Mouse (Mus musculus): Measurements from ENCODE around the gene Cdt1. TPM values are rescaled to one million over a fixed set of nuclear protein-coding genes. Genes with fewer than 3 reads are reported as not detected.
A peak's percentile ranks its signal among the peaks of the same experiment; 100 is the strongest.
"Not testable (repeated sequence)": the region's sequence is repeated elsewhere in the genome, so short reads cannot be mapped to it uniquely, and the experiment has no call there.

Cdt1 gene
- total RNA-seq, 2 experiments from 2014 or later, result 2.9 to 3.9 TPM

DNA sequence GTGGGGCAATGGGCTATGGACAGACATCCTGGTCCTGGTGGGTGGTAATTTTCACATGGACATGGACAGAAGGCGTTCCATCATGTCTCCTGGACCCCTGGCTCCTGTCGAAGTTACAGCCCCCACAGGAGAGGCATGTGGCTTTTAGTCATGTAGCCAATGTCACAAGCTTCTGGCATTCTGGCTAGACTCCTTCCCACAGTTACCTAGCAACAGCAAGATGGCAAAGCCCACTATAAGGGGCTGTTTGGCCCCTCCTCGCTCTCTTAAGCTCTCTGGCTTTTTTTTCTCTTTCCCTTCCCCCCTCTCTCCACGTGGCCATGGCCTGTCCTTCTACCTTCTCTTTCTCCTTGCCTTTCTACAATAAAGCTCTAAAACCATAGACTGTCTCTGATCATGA, 5.4 kb downstream of the Cdt1 start:
- DNase-seq (ENCODE audit: low spot score in 2 of 2), result not testable (repeated sequence)

DNA sequence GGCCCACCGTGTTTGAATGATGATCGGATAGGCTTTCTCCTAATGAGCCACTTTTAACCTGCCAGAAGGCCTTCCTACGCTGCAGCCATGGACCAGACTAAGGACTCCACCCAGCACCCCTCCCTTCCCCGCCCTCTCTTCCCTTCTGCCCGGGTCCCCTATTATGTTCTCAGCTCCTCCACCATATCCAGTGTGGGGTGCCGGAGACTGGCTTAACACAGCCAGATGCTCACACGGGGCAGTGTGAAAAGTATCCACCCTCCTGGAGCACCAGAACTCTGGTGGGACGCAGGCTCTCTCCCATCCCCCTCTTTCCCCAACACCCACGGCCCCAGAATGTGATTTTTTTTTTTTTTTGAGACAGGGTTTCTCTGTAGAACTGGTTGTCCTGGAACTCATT, 5.8 kb downstream of the Cdt1 start:
- DNase-seq (ENCODE audit: low spot score in 2 of 2), result no peak

DNA sequence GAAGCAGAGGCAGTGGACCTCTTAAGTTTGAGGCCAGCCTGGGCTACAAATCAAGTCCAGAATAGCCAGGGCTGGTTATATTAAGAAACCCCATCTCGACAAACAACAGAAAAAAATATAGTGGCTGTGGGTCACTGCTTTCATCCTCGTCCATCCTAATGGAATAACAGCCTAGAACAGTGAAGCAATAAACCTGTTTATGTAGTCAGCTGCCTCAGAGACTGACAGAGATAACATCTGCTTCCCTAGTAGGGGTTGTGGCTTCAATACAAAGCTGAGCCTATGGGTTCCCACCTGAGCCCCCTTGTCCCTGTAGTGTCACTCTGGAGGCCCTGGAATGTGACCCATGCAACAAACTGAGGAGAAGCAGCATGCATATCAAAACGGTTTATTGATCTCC, 6.4 kb downstream of the Cdt1 start:
- DNase-seq (ENCODE audit: low spot score in 2 of 2), result no peak

DNA sequence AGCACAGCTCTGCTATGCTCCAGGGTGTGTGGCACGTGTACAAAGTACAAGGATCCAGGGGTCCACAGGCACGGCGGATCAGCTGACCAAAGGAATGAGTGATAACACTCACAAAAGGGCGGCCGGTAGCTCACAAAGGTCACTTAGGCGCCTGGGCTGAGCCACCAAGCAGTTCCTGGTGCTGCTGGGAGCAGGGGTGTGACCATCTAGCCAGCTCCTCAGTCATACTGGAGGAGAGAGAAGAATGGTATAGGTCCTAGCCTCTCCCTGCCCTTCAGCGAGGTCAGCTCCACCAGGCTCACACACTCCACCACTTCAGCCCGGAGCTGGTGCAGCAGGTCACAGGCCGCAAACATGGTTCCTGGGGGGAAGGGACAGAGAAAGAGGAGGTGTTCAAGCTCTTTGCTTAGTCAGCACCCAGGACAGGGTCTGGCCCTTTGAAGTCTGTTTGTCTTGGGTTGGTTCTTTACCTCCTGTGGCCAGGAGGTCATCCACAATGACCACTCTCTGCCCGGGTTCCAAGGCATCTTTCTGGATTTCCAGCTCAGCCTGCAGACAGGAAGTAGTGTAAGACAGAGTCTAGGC, 6.9 kb downstream of the Cdt1 start:
- DNase-seq (ENCODE audit: low spot score in 2 of 2), result no peak

DNA sequence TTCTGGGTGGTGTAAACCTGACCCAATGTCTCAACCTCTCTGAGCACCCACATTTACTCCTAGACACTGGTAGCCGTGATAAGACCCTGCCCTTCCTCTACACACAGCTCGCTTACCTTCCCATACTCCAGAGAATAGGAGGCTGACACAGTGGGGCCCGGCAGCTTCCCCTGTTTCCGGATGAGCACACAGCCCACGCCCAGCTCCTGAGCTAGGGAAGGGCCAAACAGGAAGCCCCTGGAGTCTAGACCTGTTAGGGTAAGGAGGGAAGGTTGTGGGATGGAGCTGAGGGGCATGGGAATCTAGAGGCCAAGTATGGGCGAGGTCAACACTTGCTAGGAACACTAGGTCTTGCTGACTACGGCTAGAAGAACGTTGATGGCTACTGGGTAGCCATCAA, 7.5 kb downstream of the Cdt1 start:
- no peak for DNase-seq (ENCODE audit: low spot score in 2 of 2)

DNA sequence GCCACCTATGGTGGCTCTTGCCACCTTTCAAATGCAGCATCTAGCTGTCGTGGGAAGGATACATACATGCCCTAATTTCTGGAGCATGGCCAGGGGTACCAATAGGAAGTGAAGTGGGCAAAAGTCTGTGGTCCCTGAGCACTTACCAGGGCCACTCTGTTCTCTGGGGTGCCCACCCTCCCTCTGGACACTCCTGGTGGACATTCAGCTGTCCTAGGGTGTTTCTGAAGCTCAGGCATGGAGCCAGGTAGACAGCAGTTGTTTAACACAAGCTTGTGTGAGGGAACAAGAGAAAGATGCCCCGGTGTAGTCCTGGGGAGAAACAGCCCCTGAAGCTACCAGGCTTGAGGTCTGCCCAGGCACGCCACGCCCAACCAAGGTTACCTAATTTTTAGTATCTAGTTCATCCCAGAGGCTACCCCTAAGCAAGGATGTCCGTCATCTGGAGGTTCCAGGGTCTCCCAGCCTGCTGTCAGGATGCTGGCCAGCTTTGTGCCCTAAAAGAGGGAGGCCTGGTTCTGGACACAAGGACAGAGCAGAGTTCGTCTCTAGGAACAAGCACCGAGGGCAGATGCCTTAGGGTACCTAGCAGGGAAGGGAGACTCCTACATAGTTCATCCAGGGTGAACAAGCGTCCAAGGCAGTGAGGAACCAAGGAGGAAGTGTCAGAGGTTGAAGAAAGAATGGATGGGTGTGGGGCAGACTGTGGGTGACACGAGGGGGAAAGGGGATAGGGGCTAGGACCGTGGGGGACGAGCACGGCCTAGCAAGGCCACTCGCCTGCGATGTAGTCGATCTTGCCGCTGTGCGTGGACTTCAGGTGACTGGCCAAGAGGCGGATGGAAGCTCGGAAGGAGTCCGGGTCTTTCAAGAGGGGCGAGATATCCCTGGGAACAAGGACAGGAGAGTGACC, 8.2 kb downstream of the Cdt1 start:
- DNase-seq (ENCODE audit: low spot score in 2 of 2), result no peak

DNA sequence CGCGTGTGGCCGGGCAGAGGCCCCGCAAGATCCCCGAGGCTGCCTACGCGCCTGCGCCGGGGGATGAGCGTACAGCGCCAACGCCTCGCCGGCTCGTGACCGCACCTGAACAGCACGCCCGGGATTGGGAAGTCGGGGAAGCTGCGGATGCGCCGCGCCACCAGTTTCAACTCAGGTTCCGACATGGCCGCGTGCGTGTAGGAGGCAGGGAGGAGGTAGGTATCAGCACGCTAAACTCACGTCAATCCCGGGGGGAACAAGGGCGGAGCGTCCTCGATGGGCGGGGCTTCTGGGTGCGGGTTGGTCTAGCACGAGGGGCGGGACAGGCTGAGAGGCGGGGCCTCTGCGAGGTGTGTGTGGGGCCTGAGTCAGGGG, 8.8 kb downstream of the Cdt1 start, which contains the start of gene Aprt:
Gene Aprt (minus strand): TSS at position 262 of the 375 bp plus-strand sequence.
- DNase-seq (ENCODE audit: low spot score in 2 of 2), result peak; percentile 93 to 95

DNA sequence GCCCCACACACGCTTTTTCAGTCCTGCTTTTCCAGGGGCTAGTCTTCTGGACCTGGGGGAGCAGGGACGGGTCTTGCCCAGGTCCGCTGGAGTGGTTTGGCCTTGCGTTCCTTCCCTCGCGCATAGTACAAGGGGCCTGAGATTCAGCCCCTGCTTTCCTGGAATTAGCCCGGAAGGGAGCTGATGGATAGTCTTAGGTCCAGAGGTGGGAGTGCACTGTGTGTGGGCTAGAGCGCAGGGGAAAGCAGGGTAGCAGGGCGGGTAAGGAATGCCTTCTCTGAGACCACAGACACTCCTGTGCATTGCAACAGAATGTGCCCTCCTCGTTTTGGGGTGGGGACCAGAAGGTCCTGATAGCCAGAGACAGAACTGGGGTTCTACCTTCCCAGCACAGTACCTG, 9.3 kb downstream of the Cdt1 start:
- no peak for DNase-seq (ENCODE audit: low spot score in 2 of 2)

DNA sequence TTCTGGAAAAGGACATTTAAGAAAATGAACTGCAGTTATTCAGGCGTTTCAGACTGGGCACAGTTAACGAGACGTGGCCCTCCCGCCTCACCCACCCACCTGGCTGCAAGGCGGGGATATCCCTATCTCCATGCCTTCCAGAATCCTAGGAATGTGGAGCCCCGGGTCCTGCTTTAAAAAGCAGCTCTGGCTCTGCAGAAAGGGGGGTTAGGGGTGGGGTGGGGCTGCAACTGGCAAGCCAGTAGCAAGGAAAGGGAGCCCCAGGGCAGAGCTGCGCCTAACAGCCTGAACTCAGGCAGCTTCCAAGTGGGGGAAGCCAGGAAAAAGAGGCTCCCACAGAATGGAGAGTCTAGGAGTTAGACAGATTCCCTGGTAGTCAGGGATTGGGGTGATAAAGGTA, 11.4 kb downstream of the Cdt1 start:
- no peak for DNase-seq (ENCODE audit: low spot score in 2 of 2)

DNA sequence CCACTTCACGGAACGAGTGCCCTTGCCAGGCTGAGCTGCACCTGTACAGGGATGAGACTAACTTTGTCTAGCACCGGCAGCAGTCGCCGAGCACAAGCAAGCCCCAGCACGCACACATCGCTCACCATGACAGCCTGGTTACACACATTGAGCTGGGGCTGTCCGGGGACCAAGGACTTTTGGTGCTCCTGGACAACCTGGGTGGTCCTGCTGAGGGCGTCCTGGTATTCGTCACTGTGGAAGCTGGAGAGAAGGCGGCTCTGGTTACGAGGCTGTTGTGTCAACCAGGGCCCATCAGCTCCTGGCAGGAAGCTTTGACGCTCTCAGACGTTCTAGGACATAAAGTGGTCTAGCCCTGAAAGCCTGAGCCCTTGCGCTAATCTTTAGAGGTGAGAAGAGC, 13.1 kb downstream of the Cdt1 start:
- DNase-seq (ENCODE audit: low spot score in 2 of 2), result no peak

DNA sequence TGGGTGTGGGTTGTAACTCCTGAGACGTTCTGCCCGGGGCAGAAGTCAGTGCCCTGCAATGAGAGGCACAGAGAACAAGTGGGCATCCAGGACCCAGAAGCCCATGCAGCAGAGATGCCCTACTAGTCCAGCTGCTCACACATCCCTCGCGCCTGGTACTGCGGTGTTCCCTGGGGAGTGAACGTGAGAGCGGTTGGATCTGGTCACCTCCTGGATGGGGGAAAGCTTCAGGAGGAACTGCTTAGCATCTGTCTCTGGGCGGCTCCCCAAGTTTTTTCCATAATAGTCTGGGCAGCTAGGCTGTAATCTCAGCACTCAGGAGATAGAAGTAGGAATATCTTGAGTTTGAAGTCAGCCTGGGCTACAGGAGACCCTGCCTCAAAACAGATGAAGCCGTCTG, 17.2 kb downstream of the Cdt1 start:
- DNase-seq (ENCODE audit: low spot score in 2 of 2), result no peak

DNA sequence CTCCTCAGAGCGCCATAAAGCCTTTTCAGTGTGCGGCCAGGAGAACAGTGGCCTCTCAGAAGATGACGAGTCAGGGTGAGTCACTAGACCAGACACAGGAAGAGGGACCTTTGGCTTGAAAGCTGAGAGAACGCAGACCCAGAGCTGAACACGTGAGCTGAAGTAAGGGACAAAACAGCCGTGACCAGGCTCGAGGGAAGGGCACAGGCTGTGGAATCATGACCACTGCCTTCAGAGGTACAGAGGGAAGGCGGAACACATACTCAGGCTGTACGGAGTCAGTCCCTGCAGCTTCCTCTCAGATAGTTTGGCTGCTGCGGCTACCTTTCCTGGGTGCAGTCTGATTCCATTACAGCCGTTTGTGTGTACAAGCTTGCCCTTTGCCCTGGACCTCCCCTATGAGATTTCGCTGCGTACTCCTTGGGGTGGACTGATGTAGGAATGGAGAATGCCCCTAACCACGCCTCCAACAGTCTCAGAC, 17.6 kb downstream of the Cdt1 start:
- no peak for DNase-seq (ENCODE audit: low spot score in 2 of 2)

DNA sequence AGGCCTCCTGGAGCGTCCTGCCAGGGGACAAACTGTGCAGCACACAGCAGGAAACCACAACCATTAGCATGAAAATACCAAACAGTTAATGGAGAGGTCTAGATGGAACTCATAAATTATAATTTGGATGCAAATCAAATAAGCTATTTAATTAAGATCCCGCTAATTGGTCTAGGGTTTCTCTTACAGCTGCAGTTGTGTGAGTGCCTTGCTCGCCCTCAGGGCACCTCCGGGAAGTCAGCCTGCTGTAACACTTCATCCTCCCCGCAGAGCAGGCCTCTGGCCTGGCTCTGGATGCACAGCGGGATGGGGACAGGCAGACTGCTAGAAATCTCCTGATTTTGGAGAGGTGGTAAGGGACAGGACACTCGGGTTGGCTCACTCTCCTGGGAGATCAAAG, 18.4 kb downstream of the Cdt1 start:
- DNase-seq (ENCODE audit: low spot score in 2 of 2), result no peak

DNA sequence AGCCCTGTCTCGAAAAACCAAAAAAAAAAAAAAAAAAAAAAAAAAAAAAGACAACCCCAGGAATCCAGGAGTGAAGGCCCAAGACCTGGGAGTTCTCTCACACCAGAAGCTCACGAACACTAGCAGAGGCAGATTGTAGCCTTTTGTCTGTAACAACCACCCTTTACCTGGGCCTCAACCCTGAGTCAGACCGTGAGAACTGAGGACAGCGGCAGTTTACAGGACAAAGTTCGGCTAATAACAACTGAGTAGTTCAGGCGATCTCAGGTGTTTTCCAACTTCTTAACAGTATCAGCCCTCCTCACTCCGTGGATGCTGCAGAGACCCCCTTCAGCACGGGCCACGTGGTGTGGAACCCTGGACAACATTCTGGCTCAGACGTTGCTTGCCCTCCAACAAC, 18.9 kb downstream of the Cdt1 start:
- no peak for DNase-seq (ENCODE audit: low spot score in 2 of 2)

DNA sequence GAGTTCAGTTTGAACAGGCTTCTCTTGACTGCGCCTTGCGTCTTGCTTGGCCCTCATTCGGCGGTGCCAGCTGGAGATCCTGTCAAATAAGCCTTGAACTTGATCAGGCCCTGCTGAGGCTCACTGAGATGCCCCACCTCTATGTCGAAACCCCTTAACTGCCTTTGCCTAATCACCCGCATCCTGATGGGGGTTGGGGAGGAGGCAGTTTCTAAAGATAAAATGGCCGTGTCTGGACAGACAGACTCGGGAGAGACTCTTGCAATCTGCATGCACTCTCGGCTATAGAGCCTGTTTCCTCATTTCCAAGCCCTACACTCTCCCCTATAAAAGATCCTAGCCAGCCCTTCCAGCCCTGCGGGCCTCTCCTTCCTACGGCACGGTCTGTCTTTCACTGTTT, 25.4 kb downstream of the Cdt1 start:
- DNase-seq (ENCODE audit: low spot score in 2 of 2), result no peak

DNA sequence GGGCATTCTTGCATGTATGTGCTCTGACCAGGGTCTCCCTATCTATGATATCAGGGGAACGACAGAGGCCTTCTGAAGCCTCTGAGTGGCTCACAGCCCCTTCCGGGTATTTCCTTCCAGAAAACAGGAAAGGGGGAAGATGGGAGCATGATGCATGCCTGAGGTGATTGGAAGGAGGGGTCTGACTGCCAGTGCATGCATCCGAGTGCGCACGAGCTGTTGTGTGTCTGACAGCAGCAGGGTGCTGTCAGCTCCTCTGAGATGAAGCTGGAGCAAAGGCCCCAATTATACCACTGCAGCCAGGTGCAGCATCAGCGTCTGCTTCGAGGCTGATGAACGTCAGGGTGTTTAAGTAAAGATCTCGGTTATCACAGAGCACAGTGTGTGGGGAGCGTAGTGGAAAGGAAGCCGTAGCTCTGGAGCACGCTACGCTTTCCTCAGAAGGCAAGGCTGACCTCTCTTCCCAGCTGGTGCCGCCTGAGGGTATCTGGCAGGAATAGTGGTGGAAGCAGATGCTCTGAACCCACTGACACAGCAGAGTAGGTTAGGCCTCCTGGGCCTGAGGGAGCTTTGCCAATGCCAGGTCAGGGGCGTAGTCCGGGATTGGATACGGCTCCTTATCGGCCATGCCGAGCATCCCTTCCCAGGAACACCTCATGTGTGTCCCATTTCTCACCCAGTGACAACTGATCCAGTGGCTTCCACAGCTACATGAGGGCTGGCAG, 26.1 kb downstream of the Cdt1 start:
- DNase-seq (ENCODE audit: low spot score in 2 of 2), result no peak

DNA sequence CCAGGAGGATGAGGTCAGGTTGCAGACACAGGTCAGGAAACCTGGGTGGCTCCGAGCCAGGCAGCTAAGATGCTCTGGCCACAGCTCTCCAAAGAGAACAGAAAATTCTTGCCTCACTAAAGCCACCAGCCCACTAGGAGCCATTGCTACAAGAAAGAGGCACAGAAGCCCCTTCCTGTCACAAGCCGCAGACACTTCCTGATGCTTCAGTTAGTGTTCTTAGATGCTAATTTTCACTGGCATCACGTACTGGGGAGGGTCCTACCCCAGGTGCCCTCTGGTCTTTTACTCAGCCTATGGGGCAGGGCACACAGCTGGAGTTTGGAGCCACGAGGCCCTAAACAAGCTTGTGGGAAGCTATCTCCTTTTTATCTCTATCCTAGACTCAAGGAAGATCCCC, 28.2 kb downstream of the Cdt1 start:
- DNase-seq (ENCODE audit: low spot score in 2 of 2), result no peak

DNA sequence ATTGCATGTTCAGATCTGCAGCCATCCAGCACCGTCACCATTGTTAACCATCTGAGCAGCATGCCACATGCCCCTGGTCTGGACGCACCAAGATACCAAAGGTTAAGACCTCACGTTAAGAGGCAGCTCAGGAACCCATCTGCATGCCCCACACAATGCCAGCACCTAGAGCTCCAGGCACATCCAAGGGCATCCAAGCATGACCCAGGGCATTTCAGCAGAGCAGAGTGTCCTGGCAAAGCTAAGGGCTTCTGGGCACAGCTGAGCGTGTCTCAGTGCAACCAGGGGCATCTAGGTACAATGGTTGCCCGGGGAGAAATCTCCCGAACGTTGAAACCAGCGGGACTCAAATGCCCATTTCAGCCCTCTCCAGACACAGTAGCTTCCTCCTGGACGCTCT, 32.9 kb downstream of the Cdt1 start:
- no peak for DNase-seq (ENCODE audit: low spot score in 2 of 2)

DNA sequence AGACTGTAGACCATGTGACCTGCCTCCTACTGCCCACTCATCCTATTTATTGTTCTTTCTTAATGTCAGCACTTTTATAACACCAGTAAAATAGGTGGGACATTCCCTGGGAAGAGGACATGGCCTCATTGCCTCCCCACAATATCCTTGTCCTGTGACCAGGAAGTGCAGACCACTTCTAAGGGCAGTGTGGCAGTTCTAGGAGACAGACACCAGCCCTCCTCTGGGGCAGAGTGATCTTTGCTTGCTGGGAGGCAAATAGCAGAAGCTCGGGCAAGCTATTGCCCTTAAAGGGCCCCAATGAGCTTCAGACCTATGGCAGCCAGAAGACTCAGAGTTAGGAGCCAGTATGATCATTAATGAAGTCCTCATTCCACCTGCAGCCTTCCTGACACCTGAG, 36.8 kb downstream of the Cdt1 start:
- no peak for DNase-seq (ENCODE audit: low spot score in 2 of 2)

DNA sequence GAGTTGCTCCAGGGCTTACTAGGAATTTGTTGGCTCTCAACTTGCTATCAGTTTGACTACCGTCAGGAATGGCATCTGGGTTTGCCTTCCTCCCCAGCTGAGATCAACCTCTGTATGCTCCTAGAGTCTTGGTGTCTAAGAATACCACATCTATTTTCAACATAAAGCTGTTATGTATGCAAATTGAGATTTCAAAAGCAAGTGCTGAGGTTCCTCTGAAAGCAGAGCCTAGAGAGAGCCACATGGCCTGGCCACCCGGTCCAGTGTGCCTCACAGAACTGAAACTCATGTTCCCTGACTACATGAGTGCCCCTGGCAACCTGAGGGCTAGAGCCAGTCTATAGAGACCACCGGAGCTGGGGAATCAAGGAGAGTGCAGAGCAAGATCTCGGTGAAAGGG, 37.6 kb downstream of the Cdt1 start:
- no peak for DNase-seq (ENCODE audit: low spot score in 2 of 2)

DNA sequence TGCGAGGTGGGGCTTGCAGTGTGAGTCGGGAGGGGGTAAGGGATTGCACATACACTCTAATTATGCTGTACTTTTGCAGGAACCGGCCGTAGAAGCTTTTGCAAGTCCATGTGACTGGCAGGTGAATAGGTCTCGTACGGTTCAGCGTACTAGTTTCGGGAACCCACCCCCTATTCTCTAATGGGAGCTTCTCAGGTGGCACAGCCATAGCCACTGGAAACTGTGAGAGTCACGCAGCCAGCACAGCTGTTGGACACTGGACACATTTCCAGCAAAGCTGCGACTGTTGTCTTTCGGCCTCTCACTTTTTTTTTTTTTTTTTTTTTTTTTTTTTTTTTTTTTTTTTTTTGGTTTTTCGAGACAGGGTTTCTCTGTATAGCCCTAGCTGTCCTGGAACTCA, 39.0 kb downstream of the Cdt1 start:
- no peak for DNase-seq (ENCODE audit: low spot score in 2 of 2)

DNA sequence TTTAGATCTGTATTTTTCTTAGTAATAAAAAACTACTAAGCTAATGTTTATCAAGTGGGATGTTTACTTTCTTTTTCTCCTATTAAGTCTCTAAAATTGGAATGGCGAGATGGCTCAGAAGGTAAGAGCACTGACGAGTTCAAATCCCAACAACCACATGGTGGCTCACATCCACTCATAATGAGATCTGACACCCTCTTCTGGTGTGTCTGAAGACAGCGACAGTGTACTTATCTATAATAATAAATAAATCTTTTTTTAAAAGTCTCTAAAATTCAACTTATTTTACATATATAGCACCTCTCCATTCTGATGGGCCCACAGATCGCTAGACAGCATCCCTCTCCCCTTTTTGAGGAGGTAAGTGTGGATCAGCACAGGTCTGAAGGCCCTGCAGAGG, 42.4 kb downstream of the Cdt1 start:
- no peak for DNase-seq (ENCODE audit: low spot score in 2 of 2)

Measured in left cerebral cortex, adult 18-20 months (tissue).